Mouse (Mus musculus): Measurements from ENCODE around the gene Pde6g. TPM values are rescaled to one million over a fixed set of nuclear protein-coding genes. Genes with fewer than 3 reads are reported as not detected.

Gene Pde6g
- 0.34 and 0.53 TPM in 2 replicates for polyA plus RNA-seq (2012; rRNA removed)

DNA sequence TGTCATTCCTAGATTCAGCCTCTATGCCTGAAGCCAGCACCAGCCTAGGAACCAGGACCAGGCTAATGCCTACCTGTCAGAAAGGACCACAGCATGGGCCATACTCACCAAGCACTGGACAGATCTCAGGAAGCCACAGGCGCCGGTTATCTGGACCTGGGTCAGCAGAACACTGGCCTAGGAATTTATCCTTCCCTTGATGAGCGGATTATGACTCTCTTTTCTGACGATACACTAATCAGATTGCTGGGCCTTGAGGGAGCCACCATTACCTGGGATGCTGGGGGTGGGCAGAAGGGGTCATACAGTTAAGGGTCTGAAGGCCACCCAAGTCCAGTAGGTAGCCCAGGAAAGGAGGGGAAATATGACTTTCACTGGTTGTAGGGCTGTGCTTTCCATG is at the start of gene Pde6g:
Pde6g (minus strand) TSS at position 195 of the 400 bp plus-strand sequence.
- DNase-seq (ENCODE audit: low read depth), result no peak
- TF ChIP-seq POLR2A (IDR thresholded peaks at IDR 0.05; ENCODE audit: borderline replicate concordance, extremely low read depth, insufficient read depth, insufficient read length, poor library complexity, severe bottlenecking) (no peak), CTCF (IDR thresholded peaks at IDR 0.05; ENCODE audit: borderline replicate concordance, extremely low read depth, insufficient read depth, insufficient read length) (no peak)

GRCm38 (mm10) chr11:120501701-120502100 is 48.4 kb upstream of the Pde6g start:
- TF ChIP-seq CTCF (IDR thresholded peaks at IDR 0.05; ENCODE audit: borderline replicate concordance, extremely low read depth, insufficient read depth, insufficient read length) (no peak), POLR2A (IDR thresholded peaks at IDR 0.05; ENCODE audit: borderline replicate concordance, extremely low read depth, insufficient read depth, insufficient read length, poor library complexity, severe bottlenecking) (no peak)
- no peak for DNase-seq (ENCODE audit: low read depth)

DNA sequence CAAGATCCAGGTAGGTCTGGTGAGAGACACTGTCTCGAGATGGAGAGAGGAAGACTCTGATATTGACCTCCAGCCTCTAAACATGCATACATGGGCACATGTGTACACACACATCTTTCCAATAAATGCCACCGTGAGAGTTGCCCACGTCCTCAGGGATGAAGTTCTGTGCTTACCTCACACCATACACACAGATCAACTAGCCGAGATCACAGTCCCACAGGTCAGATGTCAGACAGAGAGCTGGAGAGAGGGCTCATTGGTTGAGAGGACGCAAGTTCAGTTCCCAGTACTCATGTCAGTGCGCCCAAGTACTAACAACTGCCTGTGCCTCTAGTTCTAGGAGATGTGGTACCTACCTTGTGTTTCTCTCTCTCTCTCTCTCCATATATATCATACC is 47.7 kb upstream of the Pde6g start:
- DNase-seq (ENCODE audit: low read depth), result no peak
- no peak for TF ChIP-seq POLR2A (IDR thresholded peaks at IDR 0.05; ENCODE audit: borderline replicate concordance, extremely low read depth, insufficient read depth, insufficient read length, poor library complexity, severe bottlenecking)
- TF ChIP-seq CTCF (IDR thresholded peaks at IDR 0.05; ENCODE audit: borderline replicate concordance, extremely low read depth, insufficient read depth, insufficient read length), result no peak

GRCm38 (mm10) chr11:120500357-120500756 is 47.1 kb upstream of the Pde6g start:
- TF ChIP-seq POLR2A (IDR thresholded peaks at IDR 0.05; ENCODE audit: borderline replicate concordance, extremely low read depth, insufficient read depth, insufficient read length, poor library complexity, severe bottlenecking), result no peak
- TF ChIP-seq CTCF (IDR thresholded peaks at IDR 0.05; ENCODE audit: borderline replicate concordance, extremely low read depth, insufficient read depth, insufficient read length), result no peak
- no peak for DNase-seq (ENCODE audit: low read depth)

- DNase-seq (ENCODE audit: low read depth), result no peak
- TF ChIP-seq CTCF (IDR thresholded peaks at IDR 0.05; ENCODE audit: borderline replicate concordance, extremely low read depth, insufficient read depth, insufficient read length), result no peak
- TF ChIP-seq POLR2A (IDR thresholded peaks at IDR 0.05; ENCODE audit: borderline replicate concordance, extremely low read depth, insufficient read depth, insufficient read length, poor library complexity, severe bottlenecking), result no peak
These were observed 46.6 kb upstream of the Pde6g start for GRCm38 (mm10) chr11:120499894-120500293.

DNA sequence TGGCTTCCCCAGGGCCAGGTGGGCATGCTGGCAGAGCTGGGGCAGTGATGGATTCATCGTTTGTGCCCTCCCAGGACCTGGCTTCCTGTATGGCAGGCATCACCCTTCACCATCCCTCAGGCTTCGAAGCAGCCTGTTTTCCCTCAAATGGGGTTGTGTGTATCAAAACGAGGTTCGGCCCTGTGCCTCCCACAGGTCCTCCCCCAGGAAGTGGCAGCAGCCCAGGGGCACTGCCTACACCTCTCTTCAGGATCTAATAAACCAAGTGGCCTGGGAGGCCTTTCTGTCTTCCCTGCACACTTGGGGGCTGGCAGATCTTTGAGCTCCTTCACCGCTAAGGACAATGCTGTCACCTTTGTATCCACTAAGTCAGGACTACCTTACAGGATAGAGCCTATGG is 45.6 kb upstream of the Pde6g start:
- TF ChIP-seq CTCF (IDR thresholded peaks at IDR 0.05; ENCODE audit: borderline replicate concordance, extremely low read depth, insufficient read depth, insufficient read length) (no peak), POLR2A (IDR thresholded peaks at IDR 0.05; ENCODE audit: borderline replicate concordance, extremely low read depth, insufficient read depth, insufficient read length, poor library complexity, severe bottlenecking) (no peak)
- no peak for DNase-seq (ENCODE audit: low read depth)

DNA sequence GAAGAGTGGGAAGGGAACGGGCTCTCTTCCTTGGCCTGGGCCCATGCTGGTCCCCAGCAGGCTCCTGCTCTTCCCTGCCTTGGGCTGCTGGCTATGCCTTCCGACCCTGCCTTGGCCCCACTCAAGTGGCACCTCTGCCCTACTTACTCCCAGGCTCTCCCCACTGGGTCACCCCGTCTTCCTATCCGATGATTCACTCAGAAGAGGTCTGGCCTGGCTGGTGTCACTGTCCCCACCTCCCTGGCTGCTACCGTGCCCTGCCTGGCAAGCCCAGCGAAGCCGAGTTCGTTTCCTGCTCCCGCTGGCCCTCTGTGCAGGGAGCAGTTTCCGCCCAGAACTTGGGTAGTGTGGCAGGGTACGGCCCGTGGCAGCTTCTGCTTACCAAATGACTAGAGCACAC is 44.9 kb upstream of the Pde6g start:
- TF ChIP-seq CTCF (IDR thresholded peaks at IDR 0.05; ENCODE audit: borderline replicate concordance, extremely low read depth, insufficient read depth, insufficient read length) (no peak), POLR2A (IDR thresholded peaks at IDR 0.05; ENCODE audit: borderline replicate concordance, extremely low read depth, insufficient read depth, insufficient read length, poor library complexity, severe bottlenecking) (no peak)
- DNase-seq (ENCODE audit: low read depth), result no peak

GRCm38 (mm10) chr11:120497436-120497835 is 44.1 kb upstream of the Pde6g start:
- DNase-seq (ENCODE audit: low read depth), result no peak
- no peak for TF ChIP-seq CTCF (IDR thresholded peaks at IDR 0.05; ENCODE audit: borderline replicate concordance, extremely low read depth, insufficient read depth, insufficient read length)

- no peak for DNase-seq (ENCODE audit: low read depth)
- TF ChIP-seq CTCF (IDR thresholded peaks at IDR 0.05; ENCODE audit: borderline replicate concordance, extremely low read depth, insufficient read depth, insufficient read length) (no peak), POLR2A (IDR thresholded peaks at IDR 0.05; ENCODE audit: borderline replicate concordance, extremely low read depth, insufficient read depth, insufficient read length, poor library complexity, severe bottlenecking) (no peak)
These were observed 40.6 kb upstream of the Pde6g start for GRCm38 (mm10) chr11:120493911-120494310.

GRCm38 (mm10) chr11:120493351-120493750 is 40.1 kb upstream of the Pde6g start:
- TF ChIP-seq CTCF (IDR thresholded peaks at IDR 0.05; ENCODE audit: borderline replicate concordance, extremely low read depth, insufficient read depth, insufficient read length) (no peak), POLR2A (IDR thresholded peaks at IDR 0.05; ENCODE audit: borderline replicate concordance, extremely low read depth, insufficient read depth, insufficient read length, poor library complexity, severe bottlenecking) (no peak)

DNA sequence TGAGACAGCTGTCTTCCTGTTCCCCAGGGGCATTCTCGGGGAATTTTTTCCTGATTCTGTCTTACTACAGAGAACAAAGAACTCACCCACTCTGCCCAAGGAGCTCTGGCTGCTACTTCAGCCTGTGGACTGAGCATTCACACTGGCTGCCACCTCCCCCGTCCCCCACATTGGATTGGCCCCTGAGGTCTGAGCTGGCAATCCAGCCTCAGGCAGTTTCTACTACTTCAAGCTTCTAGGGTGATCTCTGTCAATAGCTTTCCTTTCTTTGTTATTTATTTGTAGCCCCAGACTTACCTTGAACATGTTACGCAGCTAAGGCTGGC is 39.5 kb upstream of the Pde6g start:
- TF ChIP-seq CTCF (IDR thresholded peaks at IDR 0.05; ENCODE audit: borderline replicate concordance, extremely low read depth, insufficient read depth, insufficient read length), result no peak
- TF ChIP-seq POLR2A (IDR thresholded peaks at IDR 0.05; ENCODE audit: borderline replicate concordance, extremely low read depth, insufficient read depth, insufficient read length, poor library complexity, severe bottlenecking), result no peak
- DNase-seq (ENCODE audit: low read depth), result no peak

More at GRCm38 (mm10) chr11:120493351-120493750, 40.1 kb upstream of the Pde6g start:
- no peak for DNase-seq (ENCODE audit: low read depth)

DNA sequence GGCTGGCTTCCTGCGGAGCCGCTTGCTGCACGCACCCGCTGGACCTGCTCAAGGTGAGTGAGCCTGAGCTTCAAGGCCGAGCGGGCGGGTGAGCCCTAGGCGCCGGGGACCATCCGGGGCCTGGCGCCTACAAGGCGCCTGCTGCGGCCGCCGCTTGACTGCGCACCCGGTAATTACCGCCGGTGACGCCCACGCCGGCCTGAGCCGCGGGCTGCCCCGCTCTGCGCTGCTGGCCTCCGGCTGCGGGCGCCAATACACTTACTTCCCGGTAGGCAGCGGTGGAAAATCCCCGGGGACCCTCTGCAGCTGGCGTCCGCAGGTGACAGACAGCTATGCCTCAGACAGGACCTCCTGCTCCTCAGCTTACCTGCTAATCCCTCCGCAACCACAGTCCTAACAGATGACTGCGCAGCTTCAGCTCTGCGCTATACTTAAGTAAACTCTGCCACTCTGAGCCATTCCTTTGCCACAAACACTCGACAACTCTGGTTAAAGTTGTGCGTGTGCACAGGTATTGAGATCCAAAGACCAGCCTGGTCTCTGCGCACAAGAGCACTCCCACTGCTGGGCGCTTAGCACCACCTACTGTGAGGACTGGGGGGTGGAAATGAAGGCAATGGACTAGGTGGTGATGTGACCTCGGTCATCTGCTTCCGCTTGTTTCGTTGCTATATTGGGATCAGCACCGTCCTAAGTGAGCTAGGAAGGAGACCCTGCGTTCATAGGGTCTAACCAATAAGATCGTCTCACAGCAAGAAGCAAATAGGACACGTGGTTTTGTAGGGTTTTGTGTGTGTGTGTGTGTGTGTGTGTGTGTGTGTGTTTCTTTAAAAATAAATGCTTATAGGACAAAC is 39.0 kb upstream of the Pde6g start:
- DNase-seq (ENCODE audit: low read depth), result peak; percentile 69
- TF ChIP-seq POLR2A (IDR thresholded peaks at IDR 0.05; ENCODE audit: borderline replicate concordance, extremely low read depth, insufficient read depth, insufficient read length, poor library complexity, severe bottlenecking) (no peak), CTCF (IDR thresholded peaks at IDR 0.05; ENCODE audit: borderline replicate concordance, extremely low read depth, insufficient read depth, insufficient read length) (no peak)
